Mouse (Mus musculus): Measurements from ENCODE around the gene Myh14.
A peak's percentile ranks its signal among the peaks of the same experiment; 100 is the strongest.

DNA sequence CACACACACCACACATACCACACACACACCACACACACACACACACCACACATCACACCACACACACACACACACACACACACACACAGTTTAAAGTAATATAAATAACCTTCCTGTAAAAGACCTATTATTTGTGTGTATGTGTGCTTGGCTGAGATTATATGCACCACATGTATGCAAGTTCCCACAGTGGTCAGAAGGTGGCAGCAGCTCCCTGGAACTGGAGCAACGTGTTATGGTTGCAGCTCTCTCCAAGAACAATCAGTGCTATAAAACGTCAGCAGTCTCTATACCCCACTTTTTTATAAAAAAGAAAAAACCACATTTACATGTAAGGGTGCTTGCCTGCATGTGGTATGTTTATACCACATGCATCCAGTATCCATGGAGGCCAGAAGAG lies 4.2 kb downstream of the Myh14 start:
- TF ChIP-seq CTCF (IDR thresholded peaks at IDR 0.05; ENCODE audit: borderline replicate concordance, insufficient read depth, low read depth, low read length) (0 out of 2 replicates have a peak, but pooled peaks have one; percentile 18), POLR2A (IDR thresholded peaks at IDR 0.05; ENCODE audit: borderline replicate concordance, insufficient read depth, low read length) (no peak)
